Mouse (Mus musculus) intestine, embryonic 16.5 days (tissue): ENCODE results near the gene Gfod2. TPM values are rescaled to one million over a fixed set of nuclear protein-coding genes. Genes with fewer than 3 reads are reported as not detected.

Source experiments
- ATAC-seq: fragments of 200-750 bp; cut with Nextera tagmentation; 2 replicates; pipeline ENCODE4 v1.8.0; 2017; ENCODE audit warnings: moderate TSS enrichment, moderate library complexity
- H3K27ac ChIP-seq: fragments of 300-500 bp; sonication (generic); 2 replicates; pipeline ENCODE4 v1.5.1; 2014; ENCODE audit warnings: mild to moderate bottlenecking, low read length
- H3K27me3 ChIP-seq: fragments of 300-500 bp; sonication (generic); replicated peaks from 2 replicates; pipeline ENCODE4 v1.6.1; 2014; ENCODE audit warnings: low read length, control low read depth, mixed read lengths; ENCODE audit not compliant: control insufficient read depth, insufficient read depth
- H3K36me3 ChIP-seq: fragments of 300-500 bp; sonication (generic); 2 replicates; pipeline ENCODE4 v1.6.1; 2014; ENCODE audit warnings: low read length, control low read depth; ENCODE audit not compliant: control insufficient read depth, insufficient read depth
- H3K4me1 ChIP-seq: fragments of 300-500 bp; sonication (generic); 2 replicates; pipeline ENCODE4 v1.6.1; 2014; ENCODE audit warnings: low read length, control low read depth, mixed read lengths; ENCODE audit not compliant: control insufficient read depth, insufficient read depth
- H3K4me2 ChIP-seq: fragments of 300-500 bp; sonication (generic); 2 replicates; pipeline ENCODE4 v1.6.1; 2014; ENCODE audit warnings: low read depth, low read length, control low read depth
- H3K4me3 ChIP-seq: fragments of 300-500 bp; sonication (generic); 2 replicates; pipeline ENCODE4 v1.5.1; 2014; ENCODE audit warnings: mild to moderate bottlenecking, low read length
- H3K9ac ChIP-seq: fragments of 300-500 bp; sonication (generic); 2 replicates; pipeline ENCODE4 v1.6.1; 2014; ENCODE audit warnings: low read depth, low read length
- H3K9me3 ChIP-seq: fragments of 300-500 bp; sonication (generic); 2 replicates; pipeline ENCODE4 v1.6.1; 2016; ENCODE audit warnings: low read length, control low read depth; ENCODE audit not compliant: control insufficient read depth
- WGBS: fragments of 180-500 bp; shearing (Covaris S2); extraction: QIAGEN DNeasy Blood & Tissue Kit; methylation state at CpG from one replicate; pipeline ENCODE4 v1.1.7; 2014; 5-methylcytosine and 5-hydroxymethylcytosine counted together
- polyA plus RNA-seq: library from polyadenylated mRNA; unstranded; fragments of >200 nt; fragmentation: Nextera tagmentation; extraction: Ambion mirVana; gene quantifications from 2 replicates; pipeline ENCODE4 v1.2.1, GENCODE M21; 2015

Gene Gfod2
- polyA plus RNA-seq, 1 experiment from 2014 or later: 10.9 TPM

DNA sequence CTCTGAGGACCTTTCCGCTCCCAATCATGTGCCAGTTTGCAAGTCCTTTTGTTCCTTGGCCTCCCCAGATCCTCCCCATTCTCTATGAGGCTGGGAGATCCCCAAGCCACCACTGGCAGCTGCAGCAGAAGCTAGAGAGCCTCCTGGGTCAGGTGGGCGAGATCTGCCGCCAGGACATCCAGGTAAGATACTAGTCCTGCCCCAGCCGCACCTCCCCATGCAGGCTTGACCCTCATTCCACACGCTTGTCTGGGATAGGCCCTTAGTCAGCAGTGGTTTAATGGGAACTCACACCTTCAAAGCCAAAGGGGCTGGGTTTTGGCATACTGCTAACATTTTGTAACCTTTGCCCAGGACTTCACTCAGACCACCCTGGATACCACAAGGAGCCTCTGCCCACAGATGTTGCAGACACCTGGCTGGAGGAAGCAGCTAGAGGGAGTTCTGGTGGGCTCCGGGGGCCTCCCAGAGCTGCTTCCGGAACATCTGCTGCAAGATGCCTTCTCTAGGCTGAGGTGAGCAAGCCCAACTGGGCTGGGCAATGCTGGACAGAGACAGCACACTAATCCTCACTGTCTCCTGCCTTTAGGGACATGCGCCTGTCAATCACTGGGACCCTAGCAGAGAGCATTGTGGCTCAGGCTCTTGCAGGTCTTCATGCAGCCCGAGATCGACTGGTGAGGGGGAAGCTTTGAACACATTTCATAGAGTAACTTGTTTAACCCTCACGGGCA lies 65.8 kb downstream of the Gfod2 start:
- ATAC-seq: no peak
- 94% methylated on average over 11 of the region's 11 CpGs for WGBS
- Histone ChIP-seq H3K9ac (no peak overlapping the region), H3K9me3 (no peaks in the 10 kb centered on the region), H3K27ac (no peak overlapping the region), H3K36me3 (0 out of 2 replicates have a peak, but pooled peaks cover 3% of the 10 kb centered on the region), H3K27me3 (no peaks in the 10 kb centered on the region), H3K4me1 (peaks cover 6% of the 10 kb centered on the region), H3K4me2 (no peak overlapping the region), H3K4me3 (no peak overlapping the region)

DNA sequence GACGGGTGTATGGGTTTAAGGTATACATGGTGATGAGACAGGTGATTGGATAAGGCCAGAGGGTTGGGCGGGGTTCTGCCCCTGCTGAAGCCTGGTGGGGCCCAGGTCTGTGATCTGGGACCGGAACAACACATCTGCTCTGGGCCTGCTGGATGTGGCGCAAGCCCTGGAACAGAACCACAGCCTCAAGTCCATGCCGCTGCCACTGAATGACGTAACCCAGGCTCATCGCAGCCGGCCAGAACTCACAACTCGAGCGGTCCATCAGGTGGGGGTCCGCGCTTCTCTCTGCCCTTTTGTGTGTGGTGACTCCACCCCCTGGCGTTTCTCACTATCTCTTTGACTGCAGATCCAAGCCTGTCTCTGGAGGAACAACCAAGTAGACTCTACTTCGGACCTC lies 67.5 kb downstream of the Gfod2 start:
- Histone ChIP-seq H3K36me3 (no peaks in the 10 kb centered on the region), H3K4me2 (no peak overlapping the region), H3K4me1 (peaks cover 6% of the 10 kb centered on the region), H3K9ac (no peak overlapping the region), H3K27me3 (no peaks in the 10 kb centered on the region), H3K9me3 (no peaks in the 10 kb centered on the region), H3K4me3 (no peak overlapping the region), H3K27ac (no peak overlapping the region)
- 74% methylated on average over 14 of the region's 14 CpGs for WGBS
- no peak for ATAC-seq

DNA sequence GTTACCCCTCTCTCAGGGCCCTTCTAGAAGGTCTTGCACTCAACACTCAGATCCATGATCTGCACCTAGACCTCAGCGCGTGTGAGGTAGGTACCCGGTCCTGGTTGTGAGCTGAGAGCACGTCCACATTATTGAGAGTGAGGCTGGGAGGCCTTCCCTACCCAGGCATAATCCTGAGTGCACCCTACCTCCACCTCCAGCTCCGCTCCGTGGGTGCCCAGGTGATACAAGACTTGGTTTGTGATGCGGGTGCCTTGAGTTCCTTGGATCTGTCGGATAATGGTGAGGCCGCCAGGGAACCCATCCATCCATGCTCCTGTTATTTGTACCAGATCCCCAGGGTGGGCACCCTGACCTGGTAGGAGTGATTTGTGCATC lies 68.5 kb downstream of the Gfod2 start:
- no peak for ATAC-seq
- H3K4me3 ChIP-seq: no peak overlapping the region
- 85% methylated on average over 9 of the region's 9 CpGs for WGBS

DNA sequence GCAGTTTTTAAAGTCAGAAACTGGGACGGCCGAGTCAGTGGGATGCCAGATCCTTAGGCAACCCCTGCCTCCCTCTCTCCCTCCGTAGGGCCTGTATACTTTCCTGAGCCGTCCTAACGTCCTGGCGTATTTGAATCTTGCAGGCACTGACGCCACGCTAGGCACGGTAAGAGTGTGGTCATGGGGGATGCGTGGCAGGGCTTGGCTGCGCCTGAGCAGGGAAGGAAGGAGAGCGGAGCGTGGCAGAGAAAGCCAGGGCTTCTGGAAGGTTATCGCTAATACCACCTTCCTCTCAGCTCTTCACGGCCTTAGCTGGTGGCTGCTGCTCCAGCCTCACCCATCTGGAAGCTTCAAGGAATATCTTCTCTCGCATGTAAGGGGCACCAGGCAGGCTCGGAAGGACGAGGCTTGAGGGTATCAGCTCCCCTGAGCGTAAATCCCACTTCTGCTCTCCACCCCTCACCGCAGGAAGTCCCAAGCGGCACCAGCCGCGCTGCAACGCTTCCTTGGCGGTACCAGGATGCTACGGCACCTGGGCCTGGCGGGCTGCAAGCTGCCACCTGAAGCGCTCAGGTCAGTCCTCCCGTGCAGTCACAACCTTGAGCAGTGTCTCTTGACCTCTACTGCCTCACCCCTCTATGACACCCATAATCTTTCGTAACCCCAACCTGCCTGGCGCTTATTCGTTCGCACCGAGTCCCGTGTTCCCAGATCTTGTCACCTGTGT lies 69.0 kb downstream of the Gfod2 start:
- no peaks in the 10 kb centered on the region for H3K9me3 ChIP-seq
- no peaks in the 10 kb centered on the region for H3K36me3 ChIP-seq
- H3K4me2 ChIP-seq: no peak overlapping the region
- no peak overlapping the region for H3K27ac ChIP-seq
- WGBS: 67% methylated on average over 35 of the region's 35 CpGs
- ATAC-seq: no peak
- H3K4me3 ChIP-seq: no peak overlapping the region
- H3K27me3 ChIP-seq: no peaks in the 10 kb centered on the region
- peaks cover 6% of the 10 kb centered on the region for H3K4me1 ChIP-seq
- H3K9ac ChIP-seq: no peak overlapping the region

More for the DNA sequence above, 68.5 kb downstream of the Gfod2 start:
- H3K36me3 ChIP-seq: no peaks in the 10 kb centered on the region
- H3K4me2 ChIP-seq: no peak overlapping the region
- H3K27ac ChIP-seq: no peak overlapping the region
- H3K9me3 ChIP-seq: no peaks in the 10 kb centered on the region
- H3K4me1 ChIP-seq: peaks cover 6% of the 10 kb centered on the region
- H3K9ac ChIP-seq: no peak overlapping the region
- H3K27me3 ChIP-seq: no peaks in the 10 kb centered on the region

DNA sequence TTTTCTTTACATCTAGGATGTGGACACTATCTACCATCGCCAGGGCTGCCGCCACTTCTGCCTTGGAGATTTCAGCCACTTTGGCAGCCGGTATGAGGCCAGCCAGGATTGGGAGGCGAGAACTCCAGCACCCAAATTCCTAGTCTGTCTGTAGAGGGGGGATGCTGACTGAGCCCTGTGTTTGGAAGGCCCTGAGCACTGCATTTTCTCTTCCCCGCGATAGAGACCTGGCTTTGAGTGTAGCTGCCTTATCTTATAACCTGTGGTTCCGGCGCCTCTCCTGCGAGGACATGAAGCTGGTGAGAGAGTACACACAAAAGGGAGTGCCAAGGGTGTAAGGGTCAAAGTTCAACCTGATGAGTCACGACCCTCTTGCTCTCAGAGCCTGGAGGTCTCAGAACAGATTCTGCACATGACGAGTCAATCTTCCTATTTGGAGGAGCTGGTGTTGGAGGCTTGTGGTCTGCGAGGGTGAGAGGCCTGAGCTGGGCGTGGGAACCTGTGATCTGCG lies 70.2 kb downstream of the Gfod2 start:
- Histone ChIP-seq H3K27me3 (no peaks in the 10 kb centered on the region), H3K4me3 (no peak overlapping the region), H3K36me3 (peaks cover 4% of the 10 kb centered on the region; the same call in 1 of the 2 replicates), H3K4me1 (no peaks in the 10 kb centered on the region), H3K9ac (no peak overlapping the region), H3K9me3 (no peaks in the 10 kb centered on the region), H3K27ac (no peak overlapping the region), H3K4me2 (no peak overlapping the region)
- ATAC-seq: peak; percentile 16; the same call in 1 of the 2 replicates
- WGBS: 54% methylated on average over 14 of the region's 14 CpGs

DNA sequence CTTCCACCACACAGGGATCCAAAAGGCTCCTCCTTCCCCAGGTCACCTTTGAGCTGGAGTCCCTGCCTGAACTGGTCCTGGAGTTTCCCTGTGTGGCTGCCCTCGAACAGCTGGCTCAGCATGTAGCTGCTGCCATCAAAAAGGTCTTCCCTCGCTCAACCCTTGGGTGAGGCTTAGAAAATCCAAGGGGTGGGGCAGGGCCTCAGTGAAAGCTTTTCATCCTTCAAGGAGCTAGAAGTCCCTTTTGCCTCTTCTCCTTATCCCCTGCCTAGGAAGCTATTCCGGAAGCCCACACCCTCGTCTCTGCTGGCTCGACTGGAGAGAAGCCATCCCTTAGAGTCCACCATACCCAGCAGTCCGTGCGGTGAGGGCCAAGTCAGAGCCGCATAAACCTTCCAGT lies 71.0 kb downstream of the Gfod2 start:
- Histone ChIP-seq H3K4me1 (no peaks in the 10 kb centered on the region), H3K4me3 (no peak overlapping the region), H3K27me3 (no peaks in the 10 kb centered on the region), H3K36me3 (peaks cover 6% of the 10 kb centered on the region; the same call in 1 of the 2 replicates), H3K9me3 (no peaks in the 10 kb centered on the region), H3K9ac (no peak overlapping the region), H3K4me2 (no peak overlapping the region), H3K27ac (no peak overlapping the region)
- 62% methylated on average over 8 of the region's 8 CpGs for WGBS
- no peak for ATAC-seq

DNA sequence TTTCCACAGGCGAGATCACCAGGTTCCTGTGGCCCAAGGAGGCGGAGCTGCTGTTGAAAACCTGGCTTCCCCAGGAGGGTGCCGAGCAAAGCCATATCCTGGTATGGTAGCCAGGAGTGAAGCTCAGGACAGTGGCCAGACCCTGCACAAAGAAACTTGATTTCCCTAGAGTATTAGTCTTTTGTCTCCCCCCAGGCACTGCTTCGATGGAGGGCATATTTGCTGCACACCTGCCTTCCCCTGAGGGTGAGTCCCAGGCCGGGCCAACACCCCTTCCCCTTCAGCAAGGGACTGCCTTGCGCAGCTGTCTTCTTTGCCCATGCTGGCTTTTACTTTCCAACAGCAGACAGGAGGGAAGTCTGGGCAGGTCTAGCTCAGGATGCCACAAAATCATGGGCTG lies 71.9 kb downstream of the Gfod2 start:
- Histone ChIP-seq H3K27ac (no peak overlapping the region), H3K4me3 (no peak overlapping the region), H3K9ac (no peak overlapping the region), H3K9me3 (no peaks in the 10 kb centered on the region), H3K4me2 (no peak overlapping the region), H3K4me1 (no peaks in the 10 kb centered on the region), H3K36me3 (peaks cover 11% of the 10 kb centered on the region; the same call in 1 of the 2 replicates), H3K27me3 (no peaks in the 10 kb centered on the region)
- ATAC-seq: 0 out of 2 replicates have a peak, but pooled peaks have one; percentile 3
- WGBS: 65% methylated on average over 6 of the region's 6 CpGs

DNA sequence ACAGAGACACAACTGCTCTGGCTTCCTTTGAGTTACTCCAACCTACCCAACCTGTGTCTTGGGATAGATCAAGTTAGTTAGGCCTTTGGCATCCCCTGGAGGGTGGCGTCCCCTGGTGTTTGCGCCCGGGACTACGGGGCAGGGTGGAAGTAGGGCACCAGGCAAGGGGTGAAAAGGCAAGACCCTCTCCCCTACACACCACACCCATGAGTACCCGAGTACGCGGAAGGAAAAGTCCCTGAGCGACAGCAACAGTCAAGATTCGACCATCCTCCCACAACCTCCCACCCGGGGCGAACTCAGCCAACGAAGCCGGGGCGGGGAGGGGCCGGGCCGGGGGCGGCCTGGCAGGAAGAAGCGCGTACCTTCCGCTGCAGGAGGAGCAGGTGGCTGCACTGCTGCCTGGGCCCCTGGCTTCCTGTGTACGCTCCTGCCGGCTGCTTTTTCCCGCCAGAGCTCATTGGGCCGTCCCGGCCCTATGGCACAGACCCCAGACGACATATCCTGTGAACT lies 72.6 kb downstream of the Gfod2 start, which contains the start of gene Carmil2:
TSS of gene Carmil2 (plus strand) at position 479 of the 513 bp plus-strand sequence.
- peak; percentile 51; the same call in 1 of the 2 replicates for ATAC-seq
- Histone ChIP-seq H3K4me2 (peak within 1 kb of the TSS; percentile 42), H3K4me1 (no peaks in the 10 kb centered on the region), H3K36me3 (peaks cover 16% of the 10 kb centered on the region), H3K27me3 (no peaks in the 10 kb centered on the region), H3K9me3 (no peaks in the 10 kb centered on the region), H3K9ac (0 out of 2 replicates have a peak within 1 kb of the TSS, but pooled peaks have one; percentile 24), H3K27ac (no peak within 1 kb of the TSS; the same call in 1 of the 2 replicates), H3K4me3 (peak within 1 kb of the TSS; percentile 25)
- WGBS: 11% methylated on average over 26 of the region's 26 CpGs

DNA sequence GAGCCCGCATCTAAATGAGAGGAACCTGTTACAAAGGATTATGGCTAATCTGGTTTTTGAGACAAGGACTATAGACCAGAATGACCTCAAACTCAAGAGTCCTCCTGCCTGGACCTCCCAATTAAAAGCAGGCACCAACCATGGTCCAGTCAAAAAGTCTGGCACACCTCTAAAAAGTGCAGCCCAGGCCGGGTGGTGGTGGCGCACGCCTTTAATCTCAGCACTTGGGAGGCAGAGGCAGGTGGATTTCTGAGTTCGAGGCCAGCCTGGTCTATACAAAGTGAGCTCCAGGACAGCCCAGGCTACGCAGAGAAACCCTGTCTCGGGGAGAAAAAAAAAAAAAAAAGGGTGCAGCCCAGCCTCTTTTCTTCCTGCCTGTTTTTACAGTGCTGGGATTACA lies 73.1 kb downstream of the Gfod2 start:
- Histone ChIP-seq H3K36me3 (peaks cover 18% of the 10 kb centered on the region), H3K4me2 (0 out of 2 replicates have a peak overlapping the region, but pooled peaks have one; percentile 42), H3K27ac (no peak overlapping the region), H3K4me1 (no peaks in the 10 kb centered on the region), H3K27me3 (no peaks in the 10 kb centered on the region), H3K9me3 (no peaks in the 10 kb centered on the region), H3K9ac (no peak overlapping the region), H3K4me3 (no peak overlapping the region)
- 73% methylated on average over 7 of the region's 7 CpGs for WGBS
- ATAC-seq: no peak
